ENCODE assay signal across 30 mouse cellular contexts in genomic region chr10:11065136-11065535, GRCm38 (mm10). TPM values are rescaled to one million over a fixed set of nuclear protein-coding genes. Genes with fewer than 3 reads are reported as not detected.
"Had no signal": no experiment of that assay in that cellular context is flagged by ENCODE, and none has a peak within 500 bp of the region (broad histone marks: within the 10 kb centered on the region; RNA-seq: fewer than 3 reads in every experiment).

No protein-coding gene starts in this region.

- H3K9ac ChIP-seq: heart, embryonic 13.5 days; heart, embryonic 15.5 days; hindbrain, embryonic 13.5 days; hindbrain, embryonic 15.5 days; kidney, embryonic 15.5 days; limb, embryonic 13.5 days; limb, embryonic 15.5 days; liver, embryonic 13.5 days; liver, embryonic 15.5 days had no signal

- ATAC-seq: hindbrain, postnatal 0 days; intestine, embryonic 16.5 days had no signal

- H3K27ac ChIP-seq: heart, adult 2 months; heart, embryonic 13.5 days; heart, embryonic 15.5 days; hindbrain, embryonic 13.5 days; hindbrain, embryonic 15.5 days; hindbrain, postnatal 0 days; kidney, embryonic 15.5 days; kidney, postnatal 0 days; limb, embryonic 13.5 days; limb, embryonic 15.5 days; liver, embryonic 13.5 days; liver, embryonic 15.5 days had no signal

- H3K27me3 ChIP-seq: heart, embryonic 13.5 days; heart, embryonic 15.5 days; hindbrain, embryonic 13.5 days; hindbrain, embryonic 15.5 days; kidney, embryonic 15.5 days; limb, embryonic 13.5 days; limb, embryonic 15.5 days; liver, embryonic 13.5 days; liver, embryonic 15.5 days had no signal

- H3K4me1 ChIP-seq: heart, embryonic 13.5 days; heart, embryonic 15.5 days; hindbrain, embryonic 13.5 days; hindbrain, embryonic 15.5 days; kidney, embryonic 15.5 days; limb, embryonic 13.5 days; limb, embryonic 15.5 days; liver, embryonic 13.5 days; liver, embryonic 15.5 days had no signal

- H3K4me3 ChIP-seq: heart, adult 2 months; heart, embryonic 13.5 days; heart, embryonic 15.5 days; hindbrain, embryonic 13.5 days; hindbrain, embryonic 15.5 days; kidney, embryonic 15.5 days; limb, embryonic 13.5 days; limb, embryonic 15.5 days; liver, embryonic 13.5 days; liver, embryonic 15.5 days had no signal

- H3K4me2 ChIP-seq: heart, embryonic 11.5 days; heart, embryonic 13.5 days; heart, embryonic 15.5 days; hindbrain, embryonic 13.5 days; hindbrain, embryonic 15.5 days; kidney, embryonic 15.5 days; limb, embryonic 13.5 days; limb, embryonic 15.5 days; liver, embryonic 11.5 days; liver, embryonic 13.5 days; liver, embryonic 15.5 days had no signal

- H3K36me3 ChIP-seq: heart, embryonic 13.5 days; heart, embryonic 15.5 days; hindbrain, embryonic 13.5 days; hindbrain, embryonic 15.5 days; kidney, embryonic 15.5 days; limb, embryonic 13.5 days; limb, embryonic 15.5 days; liver, embryonic 13.5 days; liver, embryonic 15.5 days had no signal

- DNase-seq: gastrocnemius, postnatal 14 days; gastrocnemius, postnatal 36 days; heart, adult 11 months; heart, adult 2 months; heart, postnatal 14 days; heart, postnatal 36 days; kidney, adult 11 months; kidney, adult 2 months; kidney, adult 9 months; kidney, postnatal 14 days; kidney, postnatal 36 days; layer of hippocampus, postnatal 36 days; left cerebral cortex, postnatal 4 days; liver, embryonic 13.5 days had no signal

- H3K9me3 ChIP-seq: heart, embryonic 13.5 days; heart, embryonic 15.5 days; hindbrain, embryonic 13.5 days; hindbrain, embryonic 15.5 days; kidney, embryonic 15.5 days; limb, embryonic 13.5 days; limb, embryonic 15.5 days; liver, embryonic 13.5 days; liver, embryonic 15.5 days had no signal

RNA-seq across cellular contexts. Expression of gene Grm1, which starts 17.0 kb away (rescaled TPM):
- polyA plus RNA-seq: heart, embryonic 11.5 days; hindbrain, embryonic 11.5 days; intestine, embryonic 14.5 days; kidney, adult 2 months; kidney, postnatal 0 days; large intestine, adult 2 months; liver, embryonic 15.5 days had no signal
